Mouse (Mus musculus) megakaryocyte, embryonic 14.5 days (primary cell): ENCODE data around the gene Pmm1.

ENCODE experiments used
- FLI1 ChIP-seq: IDR thresholded peaks from 2 replicates; pipeline ENCODE4 v1.6.1; 2012; ENCODE audit warnings: low read length, inconsistent platforms, mixed read lengths
- GATA1 ChIP-seq: IDR thresholded peaks from 3 replicates; pipeline ENCODE4 v1.6.1; 2012; ENCODE audit warnings: mixed read lengths, low read length, inconsistent platforms, borderline replicate concordance

DNA sequence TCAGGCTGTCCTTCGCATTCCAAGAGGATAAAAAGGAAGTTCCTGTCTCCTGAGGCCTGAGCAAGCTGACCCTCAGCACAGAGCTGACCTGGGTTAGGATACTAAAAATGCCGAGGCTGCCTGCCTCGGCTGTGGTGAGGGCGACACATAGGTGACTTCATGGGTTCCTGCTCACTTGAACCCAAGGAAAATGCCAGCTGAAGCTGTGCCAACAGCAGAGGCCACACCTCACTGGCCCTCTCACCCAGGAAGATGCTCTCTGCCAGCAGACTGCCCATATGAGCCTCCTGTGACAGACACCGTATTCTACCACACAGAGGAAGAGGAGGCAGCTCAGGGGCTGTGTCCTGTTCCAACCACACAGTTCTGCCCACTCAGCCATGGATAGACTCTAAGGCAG, 41.7 kb downstream of the Pmm1 start:
- TF ChIP-seq GATA1 (no peak), FLI1 (no peak)
